Mouse (Mus musculus): ENCODE measurements around the gene Olfr106-ps. TPM values are rescaled to one million over a fixed set of nuclear protein-coding genes. Genes with fewer than 3 reads are reported as not detected.

The Olfr106-ps gene
- not detected in 2 replicates for polyA plus RNA-seq (2015; fragmentation: Nextera tagmentation; extraction: Ambion mirVana)

GRCm38 (mm10) chr17:37390093-37390492 is at the start of gene Olfr106-ps:
Gene Olfr106-ps (plus strand): TSS chr17:37390393.
- WGBS: 60% methylated on average over 1 of the region's 1 CpGs
- H3K27ac ChIP-seq (ENCODE audit: low read length): no peak within 1 kb of the TSS
- no peaks in the 10 kb centered on the region for H3K9me3 ChIP-seq (replicated peaks; ENCODE audit: control insufficient read depth, low read length)
- H3K4me1 ChIP-seq (ENCODE audit: control insufficient read depth, insufficient read depth, low read length): no peaks in the 10 kb centered on the region
- H3K36me3 ChIP-seq (ENCODE audit: control insufficient read depth, insufficient read depth, low read length): no peaks in the 10 kb centered on the region
- no peak for ATAC-seq (ENCODE audit: insufficient read depth, low FRiP score)
- H3K9ac ChIP-seq (ENCODE audit: low read length): no peak within 1 kb of the TSS
- no peak within 1 kb of the TSS for H3K4me2 ChIP-seq (ENCODE audit: low read depth, low read length)
- H3K27me3 ChIP-seq (ENCODE audit: control insufficient read depth, insufficient read depth, low read length): no peaks in the 10 kb centered on the region
- H3K4me3 ChIP-seq (replicated peaks; ENCODE audit: low read length): no peak within 1 kb of the TSS

GRCm38 (mm10) chr17:37359282-37359681 is 30.9 kb upstream of the Olfr106-ps start, which contains the start of gene Olfr104-ps:
Gene Olfr104-ps (plus strand): TSS chr17:37359582.
- H3K9me3 ChIP-seq (replicated peaks; ENCODE audit: control insufficient read depth, low read length): no peaks in the 10 kb centered on the region
- H3K4me3 ChIP-seq (replicated peaks; ENCODE audit: low read length): no peak within 1 kb of the TSS
- H3K36me3 ChIP-seq (ENCODE audit: control insufficient read depth, insufficient read depth, low read length): no peaks in the 10 kb centered on the region
- H3K9ac ChIP-seq (ENCODE audit: low read length): no peak within 1 kb of the TSS
- H3K4me1 ChIP-seq (ENCODE audit: control insufficient read depth, insufficient read depth, low read length): no peaks in the 10 kb centered on the region
- H3K27ac ChIP-seq (ENCODE audit: low read length): no peak within 1 kb of the TSS
- ATAC-seq (ENCODE audit: insufficient read depth, low FRiP score): no peak
- no peak within 1 kb of the TSS for H3K4me2 ChIP-seq (ENCODE audit: low read depth, low read length)
- H3K27me3 ChIP-seq (ENCODE audit: control insufficient read depth, insufficient read depth, low read length): no peaks in the 10 kb centered on the region

- Histone ChIP-seq H3K27ac (ENCODE audit: low read length) (no peak within 1 kb of the TSS), H3K27me3 (ENCODE audit: control insufficient read depth, insufficient read depth, low read length) (no peaks in the 10 kb centered on the region), H3K4me2 (ENCODE audit: low read depth, low read length) (no peak within 1 kb of the TSS), H3K4me1 (ENCODE audit: control insufficient read depth, insufficient read depth, low read length) (no peaks in the 10 kb centered on the region), H3K9me3 (replicated peaks; ENCODE audit: control insufficient read depth, low read length) (no peaks in the 10 kb centered on the region), H3K4me3 (replicated peaks; ENCODE audit: low read length) (no peak within 1 kb of the TSS), H3K36me3 (ENCODE audit: control insufficient read depth, insufficient read depth, low read length) (no peaks in the 10 kb centered on the region), H3K9ac (ENCODE audit: low read length) (no peak within 1 kb of the TSS)
- ATAC-seq (ENCODE audit: insufficient read depth, low FRiP score): no peak
Measured at GRCm38 (mm10) chr17:37378733-37379132, 11.5 kb upstream of the Olfr106-ps start, which contains the start of gene Olfr105-ps. Gene Olfr105-ps (plus strand): TSS chr17:37379033.

GRCm38 (mm10) chr17:37398926-37399325 is 8.7 kb downstream of the Olfr106-ps start, which contains the start of gene Olfr107:
Gene Olfr107 (plus strand): TSS chr17:37399226.
- H3K4me2 ChIP-seq (ENCODE audit: low read depth, low read length): no peak within 1 kb of the TSS
- H3K9ac ChIP-seq (ENCODE audit: low read length): no peak within 1 kb of the TSS
- no peaks in the 10 kb centered on the region for H3K4me1 ChIP-seq (ENCODE audit: control insufficient read depth, insufficient read depth, low read length)
- H3K9me3 ChIP-seq (replicated peaks; ENCODE audit: control insufficient read depth, low read length): no peaks in the 10 kb centered on the region
- no peaks in the 10 kb centered on the region for H3K27me3 ChIP-seq (ENCODE audit: control insufficient read depth, insufficient read depth, low read length)
- WGBS: 69% methylated on average over 3 of the region's 3 CpGs
- no peaks in the 10 kb centered on the region for H3K36me3 ChIP-seq (ENCODE audit: control insufficient read depth, insufficient read depth, low read length)
- no peak within 1 kb of the TSS for H3K4me3 ChIP-seq (replicated peaks; ENCODE audit: low read length)
- H3K27ac ChIP-seq (ENCODE audit: low read length): no peak within 1 kb of the TSS
- no peak for ATAC-seq (ENCODE audit: insufficient read depth, low FRiP score)

- 0 out of 2 replicates have a peak, but pooled peaks have one; percentile 53 for ATAC-seq (ENCODE audit: insufficient read depth, low FRiP score)
- no peak overlapping the region for H3K27ac ChIP-seq (ENCODE audit: low read length)
- no peaks in the 10 kb centered on the region for H3K4me1 ChIP-seq (ENCODE audit: control insufficient read depth, insufficient read depth, low read length)
- no peaks in the 10 kb centered on the region for H3K27me3 ChIP-seq (ENCODE audit: control insufficient read depth, insufficient read depth, low read length)
- H3K36me3 ChIP-seq (ENCODE audit: control insufficient read depth, insufficient read depth, low read length): no peaks in the 10 kb centered on the region
- H3K9ac ChIP-seq (ENCODE audit: low read length): no peak overlapping the region
- H3K4me2 ChIP-seq (ENCODE audit: low read depth, low read length): no peak overlapping the region
- H3K4me3 ChIP-seq (replicated peaks; ENCODE audit: low read length): no peak overlapping the region
- no peaks in the 10 kb centered on the region for H3K9me3 ChIP-seq (replicated peaks; ENCODE audit: control insufficient read depth, low read length)
Measured at GRCm38 (mm10) chr17:37413380-37413779, 23.2 kb downstream of the Olfr106-ps start.

- ATAC-seq (ENCODE audit: insufficient read depth, low FRiP score): no peak
- WGBS: 97% methylated on average over 1 of the region's 1 CpGs
Measured at GRCm38 (mm10) chr17:37445180-37445579, 55.0 kb downstream of the Olfr106-ps start, which contains the start of gene Olfr108. Gene Olfr108 (plus strand): TSS chr17:37445480.

More at GRCm38 (mm10) chr17:37445180-37445579, 55.0 kb downstream of the Olfr106-ps start, which contains the start of gene Olfr108:
- no peaks in the 10 kb centered on the region for H3K36me3 ChIP-seq (ENCODE audit: control insufficient read depth, insufficient read depth, low read length)
- H3K9me3 ChIP-seq (replicated peaks; ENCODE audit: control insufficient read depth, low read length): no peaks in the 10 kb centered on the region
- H3K4me2 ChIP-seq (ENCODE audit: low read depth, low read length): no peak within 1 kb of the TSS
- H3K9ac ChIP-seq (ENCODE audit: low read length): no peak within 1 kb of the TSS
- no peak within 1 kb of the TSS for H3K4me3 ChIP-seq (replicated peaks; ENCODE audit: low read length)
- H3K27ac ChIP-seq (ENCODE audit: low read length): no peak within 1 kb of the TSS
- no peaks in the 10 kb centered on the region for H3K27me3 ChIP-seq (ENCODE audit: control insufficient read depth, insufficient read depth, low read length)
- no peaks in the 10 kb centered on the region for H3K4me1 ChIP-seq (ENCODE audit: control insufficient read depth, insufficient read depth, low read length)

Other genes with a start within 250 kb of the Olfr106-ps start
- gene Olfr93, start 228.9 kb upstream of the Olfr106-ps start, polyA plus RNA-seq (2015; fragmentation: Nextera tagmentation; extraction: Ambion mirVana): not detected in 2 replicates
- gene Ubd, start 196.5 kb upstream of the Olfr106-ps start, polyA plus RNA-seq (2015; fragmentation: Nextera tagmentation; extraction: Ambion mirVana): not detected in 2 replicates
- gene Olfr94, start 189.4 kb upstream of the Olfr106-ps start, polyA plus RNA-seq (2015; fragmentation: Nextera tagmentation; extraction: Ambion mirVana): not detected in 2 replicates
- not detected in 2 replicates for gene Olfr95, start 177.3 kb upstream of the Olfr106-ps start, polyA plus RNA-seq (2015; fragmentation: Nextera tagmentation; extraction: Ambion mirVana)
- not detected in 2 replicates for gene Olfr96, start 170.2 kb upstream of the Olfr106-ps start, polyA plus RNA-seq (2015; fragmentation: Nextera tagmentation; extraction: Ambion mirVana)
- not detected in 2 replicates for gene Olfr97, start 153.1 kb upstream of the Olfr106-ps start, polyA plus RNA-seq (2015; fragmentation: Nextera tagmentation; extraction: Ambion mirVana)
- gene Olfr98, start 126.6 kb upstream of the Olfr106-ps start, polyA plus RNA-seq (2015; fragmentation: Nextera tagmentation; extraction: Ambion mirVana): not detected in 2 replicates
- gene H2-M3, start 120.2 kb upstream of the Olfr106-ps start, polyA plus RNA-seq (2015; fragmentation: Nextera tagmentation; extraction: Ambion mirVana): 3.2 and 4.0 TPM in 2 replicates
- gene Olfr99, start 106.9 kb upstream of the Olfr106-ps start, polyA plus RNA-seq (2015; fragmentation: Nextera tagmentation; extraction: Ambion mirVana): not detected in 2 replicates
- gene Olfr101, start 86.1 kb upstream of the Olfr106-ps start, polyA plus RNA-seq (2015; fragmentation: Nextera tagmentation; extraction: Ambion mirVana): not detected in 2 replicates
- not detected in 2 replicates for gene Olfr102, start 73.3 kb upstream of the Olfr106-ps start, polyA plus RNA-seq (2015; fragmentation: Nextera tagmentation; extraction: Ambion mirVana)
- gene Olfr103, start 50.7 kb upstream of the Olfr106-ps start, polyA plus RNA-seq (2015; fragmentation: Nextera tagmentation; extraction: Ambion mirVana): not detected in 2 replicates
- gene Olfr104-ps, start 30.8 kb upstream of the Olfr106-ps start, polyA plus RNA-seq (2015; fragmentation: Nextera tagmentation; extraction: Ambion mirVana): not detected in 2 replicates
- not detected in 2 replicates for gene Olfr105-ps, start 11.4 kb upstream of the Olfr106-ps start, polyA plus RNA-seq (2015; fragmentation: Nextera tagmentation; extraction: Ambion mirVana)
- not detected in 2 replicates for gene Olfr107, start 8.8 kb downstream of the Olfr106-ps start, polyA plus RNA-seq (2015; fragmentation: Nextera tagmentation; extraction: Ambion mirVana)
- not detected in 2 replicates for gene Olfr108, start 55.1 kb downstream of the Olfr106-ps start, polyA plus RNA-seq (2015; fragmentation: Nextera tagmentation; extraction: Ambion mirVana)
- gene Olfr109, start 68.5 kb downstream of the Olfr106-ps start, polyA plus RNA-seq (2015; fragmentation: Nextera tagmentation; extraction: Ambion mirVana): not detected in 2 replicates
- not detected in 2 replicates for gene H2-M2, start 93.2 kb downstream of the Olfr106-ps start, polyA plus RNA-seq (2015; fragmentation: Nextera tagmentation; extraction: Ambion mirVana)
- gene Olfr110, start 102.1 kb downstream of the Olfr106-ps start, polyA plus RNA-seq (2015; fragmentation: Nextera tagmentation; extraction: Ambion mirVana): not detected in 2 replicates
- gene Olfr111, start 117.6 kb downstream of the Olfr106-ps start, polyA plus RNA-seq (2015; fragmentation: Nextera tagmentation; extraction: Ambion mirVana): not detected in 2 replicates
- gene Olfr112, start 179.1 kb downstream of the Olfr106-ps start, polyA plus RNA-seq (2015; fragmentation: Nextera tagmentation; extraction: Ambion mirVana): not detected in 2 replicates
- not detected in 2 replicates for gene Olfr113, start 187.3 kb downstream of the Olfr106-ps start, polyA plus RNA-seq (2015; fragmentation: Nextera tagmentation; extraction: Ambion mirVana)
- not detected in 2 replicates for gene Olfr114, start 202.3 kb downstream of the Olfr106-ps start, polyA plus RNA-seq (2015; fragmentation: Nextera tagmentation; extraction: Ambion mirVana)
- gene Olfr115, start 236.7 kb downstream of the Olfr106-ps start, polyA plus RNA-seq (2015; fragmentation: Nextera tagmentation; extraction: Ambion mirVana): not detected in 2 replicates
- not detected in 2 replicates for gene Olfr116, start 236.8 kb downstream of the Olfr106-ps start, polyA plus RNA-seq (2015; fragmentation: Nextera tagmentation; extraction: Ambion mirVana)

Data from stomach, embryonic 16.5 days (tissue).